Mouse (Mus musculus): ENCODE results near the gene Rbbp9. TPM values are rescaled to one million over a fixed set of nuclear protein-coding genes. Genes with fewer than 3 reads are reported as not detected.

Gene Rbbp9
- polyA plus RNA-seq, 1 experiment from 2014 or later, result 64.4 TPM

DNA sequence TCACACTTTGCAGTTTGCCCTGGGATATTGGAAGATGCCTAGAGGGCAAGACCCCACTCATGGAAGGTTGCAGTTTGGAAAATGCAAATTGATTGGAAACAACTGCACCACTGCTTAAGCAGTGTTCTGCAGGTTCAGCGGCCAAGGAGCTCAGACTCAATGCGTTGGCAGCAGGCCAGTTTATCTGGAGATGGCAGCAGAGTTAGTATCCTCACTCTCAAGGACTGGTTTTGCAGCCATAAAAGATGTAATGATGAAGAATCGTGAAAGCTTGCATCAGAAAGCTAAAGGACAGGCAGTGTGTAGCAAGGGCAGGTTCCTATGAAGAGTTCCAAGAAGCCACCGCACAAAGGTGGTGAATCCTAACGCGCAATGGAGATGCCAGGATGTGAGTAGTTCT lies 48.5 kb downstream of the Rbbp9 start:
- Histone ChIP-seq H3K27ac (replicated peaks) (no peak overlapping the region), H3K4me3 (replicated peaks) (no peak overlapping the region), H3K4me1 (no peaks in the 10 kb centered on the region), H3K4me2 (replicated peaks) (no peak overlapping the region), H3K9me3 (replicated peaks) (no peaks in the 10 kb centered on the region), H3K27me3 (no peaks in the 10 kb centered on the region), H3K9ac (no peak overlapping the region), H3K36me3 (no peaks in the 10 kb centered on the region)
- 78% methylated on average over 6 of the region's 6 CpGs for WGBS
- no peak for ATAC-seq (ENCODE audit: insufficient number of reproducible peaks, low FRiP score, low TSS enrichment, low read depth)

Other genes with a start within 250 kb of the Rbbp9 start
- gene Ovol2, start 218.7 kb downstream of the Rbbp9 start, polyA plus RNA-seq (2015; fragmentation: Nextera tagmentation; extraction: Ambion mirVana), result 3.3 and 4.4 TPM in 2 replicates
- gene Kat14, start 181.9 kb downstream of the Rbbp9 start, polyA plus RNA-seq (2015; fragmentation: Nextera tagmentation; extraction: Ambion mirVana), result 35.7 and 42.3 TPM in 2 replicates
- 0.79 and 2.2 TPM in 2 replicates for gene Pet117, start 181.9 kb downstream of the Rbbp9 start, polyA plus RNA-seq (2015; fragmentation: Nextera tagmentation; extraction: Ambion mirVana)
- 1.4 and 3.8 TPM in 2 replicates for gene Dzank1, start 23.5 kb downstream of the Rbbp9 start, polyA plus RNA-seq (2015; fragmentation: Nextera tagmentation; extraction: Ambion mirVana)
- gene Polr3f, start 23.2 kb downstream of the Rbbp9 start, polyA plus RNA-seq (2015; fragmentation: Nextera tagmentation; extraction: Ambion mirVana), result 22.6 and 26.0 TPM in 2 replicates
- 81.7 and 83.2 TPM in 2 replicates for gene Sec23b, start 5.4 kb upstream of the Rbbp9 start, polyA plus RNA-seq (2015; fragmentation: Nextera tagmentation; extraction: Ambion mirVana)
- gene Smim26, start 43.2 kb upstream of the Rbbp9 start, polyA plus RNA-seq (2015; fragmentation: Nextera tagmentation; extraction: Ambion mirVana), result 31.8 and 34.2 TPM in 2 replicates
- gene Dtd1, start 49.0 kb upstream of the Rbbp9 start, polyA plus RNA-seq (2015; fragmentation: Nextera tagmentation; extraction: Ambion mirVana), result 36.9 and 38.3 TPM in 2 replicates